Mouse (Mus musculus) limb, embryonic 14.5 days (tissue): ENCODE measurements around the gene Igfbp6. TPM values are rescaled to one million over a fixed set of nuclear protein-coding genes. Genes with fewer than 3 reads are reported as not detected.

Experiments
- ATAC-seq: fragments of 200-750 bp; cut with Nextera tagmentation; 2 replicates; pipeline ENCODE4 v1.8.0; 2017; ENCODE audit warnings: low read depth, moderate number of reproducible peaks, moderate TSS enrichment; ENCODE audit not compliant: low FRiP score
- DNase-seq: peaks from one replicate; pipeline ENCODE4 v3.0.0-alpha.2; 2015; ENCODE audit warnings: low spot score
- H3K27ac ChIP-seq: fragments of 300-500 bp; sonication (generic); replicated peaks from 2 replicates; pipeline ENCODE4 v1.5.1; 2014; ENCODE audit warnings: low read depth, mild to moderate bottlenecking, low read length, moderate library complexity, mixed read lengths
- H3K27me3 ChIP-seq: fragments of 300-500 bp; sonication (generic); 2 replicates; pipeline ENCODE4 v1.6.1; 2014; ENCODE audit warnings: low read length, mixed read lengths; ENCODE audit not compliant: control insufficient read depth, insufficient read depth
- H3K36me3 ChIP-seq: fragments of 300-500 bp; sonication (generic); 2 replicates; pipeline ENCODE4 v1.6.1; 2014; ENCODE audit warnings: mild to moderate bottlenecking, low read length, moderate library complexity, mixed read lengths; ENCODE audit not compliant: control insufficient read depth, insufficient read depth
- H3K4me1 ChIP-seq: fragments of 300-500 bp; sonication (generic); 2 replicates; pipeline ENCODE4 v1.6.1; 2014; ENCODE audit warnings: antibody characterized with exemption, low read length, mixed read lengths; ENCODE audit not compliant: control insufficient read depth, insufficient read depth
- H3K4me2 ChIP-seq: fragments of 300-500 bp; sonication (generic); replicated peaks from 2 replicates; pipeline ENCODE4 v1.6.1; 2014; ENCODE audit warnings: low read depth, mild to moderate bottlenecking, low read length, moderate library complexity; ENCODE audit not compliant: severe bottlenecking
- H3K4me3 ChIP-seq: fragments of 300-500 bp; sonication (generic); replicated peaks from 2 replicates; pipeline ENCODE4 v1.5.1; 2014; ENCODE audit warnings: low read length
- H3K9ac ChIP-seq: fragments of 300-500 bp; sonication (generic); 2 replicates; pipeline ENCODE4 v1.6.1; 2014; ENCODE audit warnings: mild to moderate bottlenecking, low read depth, low read length, moderate library complexity; ENCODE audit not compliant: severe bottlenecking
- H3K9me3 ChIP-seq: fragments of 300-500 bp; sonication (generic); 2 replicates; pipeline ENCODE4 v1.6.1; 2016; ENCODE audit warnings: low read length; ENCODE audit not compliant: control insufficient read depth
- POLR2A ChIP-seq: fragments of 200-500 bp; IDR thresholded peaks from 2 replicates; pipeline ENCODE4 v1.8.0; 2012; ENCODE audit warnings: inconsistent platforms, mild to moderate bottlenecking, moderate library complexity, borderline replicate concordance; ENCODE audit not compliant: insufficient read depth, insufficient read length; ENCODE audit errors: extremely low read depth
- WGBS: fragments of 180-500 bp; shearing (Covaris S2); extraction: QIAGEN DNeasy Blood & Tissue Kit; methylation state at CpG from one replicate; pipeline ENCODE4 v1.1.7; 2014; 5-methylcytosine and 5-hydroxymethylcytosine counted together
- polyA plus RNA-seq, 2 experiments: library from polyadenylated mRNA; depleted of rRNA in 1 of 2; stranded (reverse) in 1 of 2; unstranded in 1 of 2; fragments of >200 nt; fragmentation: Nextera tagmentation in 1 of 2; extraction: Ambion mirVana in 1 of 2; gene quantifications; 2 replicates each; pipeline versions ENCODE4 v1.2.1 to v1.2.3; 2012 to 2014

Gene Igfbp6
- polyA plus RNA-seq, 2 experiments, result 8.1 to 11.7 TPM

DNA sequence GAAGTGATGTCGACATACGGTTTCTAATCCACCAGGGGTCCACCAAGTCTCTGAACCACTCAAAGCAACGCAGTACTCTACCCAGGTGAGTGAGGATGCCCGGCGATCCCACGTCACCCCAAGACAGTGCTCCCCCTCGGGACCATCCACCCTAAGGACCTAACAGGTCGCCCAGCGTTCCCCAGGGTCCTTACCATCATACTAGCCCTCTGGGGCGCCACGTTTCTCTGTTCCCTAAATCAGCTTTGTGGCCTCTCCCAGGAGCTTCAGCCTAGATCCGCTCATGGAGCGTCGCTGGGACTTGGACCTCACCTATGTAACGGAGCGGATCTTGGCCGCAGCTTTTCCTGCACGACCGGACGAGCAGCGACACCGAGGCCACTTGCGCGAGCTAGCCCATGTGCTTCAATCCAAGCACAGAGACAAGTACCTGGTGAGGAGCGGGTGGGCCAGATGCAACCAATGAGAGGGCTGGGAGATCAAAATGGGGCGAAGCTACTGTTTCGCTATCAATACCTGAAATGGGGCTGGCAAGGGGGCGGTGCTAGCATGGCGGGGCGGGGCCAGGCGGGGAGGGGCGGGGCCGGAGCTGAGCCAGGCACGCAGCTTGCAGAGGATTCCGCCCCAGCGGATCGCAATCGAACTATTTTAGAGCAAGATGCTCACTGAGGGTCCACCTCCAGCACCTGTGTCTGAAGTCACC lies 37.3 kb upstream of the Igfbp6 start:
- 0 out of 2 replicates have a peak overlapping the region, but pooled peaks have one; percentile 74 for H3K27ac ChIP-seq
- peak overlapping the region; percentile 78 for H3K4me2 ChIP-seq
- DNase-seq (no peak), ATAC-seq (no peak)
- peak overlapping the region; percentile 31; the same call in 1 of the 2 replicates for H3K9ac ChIP-seq
- H3K4me3 ChIP-seq, result peak overlapping the region; percentile 33
- 8% methylated on average over 37 of the region's 38 CpGs for WGBS
- peaks cover 62% of the 10 kb centered on the region for H3K36me3 ChIP-seq
- no peaks in the 10 kb centered on the region for H3K27me3 ChIP-seq
- H3K9me3 ChIP-seq, result no peaks in the 10 kb centered on the region
- no peak for TF ChIP-seq POLR2A
- H3K4me1 ChIP-seq, result peaks cover 53% of the 10 kb centered on the region

DNA sequence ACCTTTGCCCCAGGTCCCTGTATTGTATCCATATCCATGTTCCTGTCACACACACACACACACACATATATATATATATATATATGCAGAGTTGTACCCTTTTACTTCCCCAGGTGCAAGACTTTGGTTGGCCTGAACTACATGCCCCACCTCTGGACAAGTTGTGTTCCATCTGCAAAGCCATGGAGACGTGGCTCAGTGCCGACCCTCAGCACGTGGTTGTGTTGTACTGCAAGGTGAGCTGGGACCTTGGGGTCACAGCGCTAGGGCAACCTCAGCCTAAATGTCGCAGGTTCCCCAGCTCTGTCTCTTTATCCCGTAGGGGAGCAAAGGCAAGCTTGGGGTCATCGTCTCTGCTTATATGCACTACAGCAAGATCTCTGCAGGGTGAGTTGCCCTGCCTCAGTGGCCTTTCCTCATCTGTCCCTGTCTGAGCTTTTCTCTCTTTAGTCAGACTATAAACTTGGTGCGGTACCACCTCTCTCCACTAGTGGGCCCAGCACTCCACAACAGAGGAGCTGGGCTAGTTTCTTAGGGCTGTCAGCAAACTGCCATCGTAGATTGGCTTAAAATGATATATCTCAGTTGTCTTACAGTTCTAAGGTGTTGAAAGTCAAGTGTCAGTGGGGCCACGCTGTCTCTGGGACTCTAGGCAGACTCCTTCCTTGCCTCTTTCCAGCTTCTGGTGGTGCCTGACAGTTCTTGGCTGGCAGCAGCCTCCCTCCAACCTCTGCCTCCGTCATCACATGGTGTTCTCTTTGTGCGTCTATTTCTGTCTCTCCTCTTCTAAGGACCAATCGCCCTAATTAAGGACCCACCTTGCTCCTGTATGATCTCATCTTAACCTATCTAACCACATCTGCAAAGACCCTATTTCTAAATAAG lies 36.2 kb upstream of the Igfbp6 start:
- Histone ChIP-seq H3K36me3 (peaks cover 72% of the 10 kb centered on the region), H3K4me2 (peak overlapping the region; percentile 78), H3K27ac (no peak overlapping the region), H3K4me3 (peak overlapping the region; percentile 33; the same call in 1 of the 2 replicates), H3K4me1 (peaks cover 42% of the 10 kb centered on the region), H3K27me3 (no peaks in the 10 kb centered on the region), H3K9me3 (no peaks in the 10 kb centered on the region), H3K9ac (no peak overlapping the region)
- TF ChIP-seq POLR2A, result no peak
- WGBS, result 41% methylated on average over 13 of the region's 13 CpGs
- no peak for ATAC-seq
- DNase-seq, result peak; percentile 61

DNA sequence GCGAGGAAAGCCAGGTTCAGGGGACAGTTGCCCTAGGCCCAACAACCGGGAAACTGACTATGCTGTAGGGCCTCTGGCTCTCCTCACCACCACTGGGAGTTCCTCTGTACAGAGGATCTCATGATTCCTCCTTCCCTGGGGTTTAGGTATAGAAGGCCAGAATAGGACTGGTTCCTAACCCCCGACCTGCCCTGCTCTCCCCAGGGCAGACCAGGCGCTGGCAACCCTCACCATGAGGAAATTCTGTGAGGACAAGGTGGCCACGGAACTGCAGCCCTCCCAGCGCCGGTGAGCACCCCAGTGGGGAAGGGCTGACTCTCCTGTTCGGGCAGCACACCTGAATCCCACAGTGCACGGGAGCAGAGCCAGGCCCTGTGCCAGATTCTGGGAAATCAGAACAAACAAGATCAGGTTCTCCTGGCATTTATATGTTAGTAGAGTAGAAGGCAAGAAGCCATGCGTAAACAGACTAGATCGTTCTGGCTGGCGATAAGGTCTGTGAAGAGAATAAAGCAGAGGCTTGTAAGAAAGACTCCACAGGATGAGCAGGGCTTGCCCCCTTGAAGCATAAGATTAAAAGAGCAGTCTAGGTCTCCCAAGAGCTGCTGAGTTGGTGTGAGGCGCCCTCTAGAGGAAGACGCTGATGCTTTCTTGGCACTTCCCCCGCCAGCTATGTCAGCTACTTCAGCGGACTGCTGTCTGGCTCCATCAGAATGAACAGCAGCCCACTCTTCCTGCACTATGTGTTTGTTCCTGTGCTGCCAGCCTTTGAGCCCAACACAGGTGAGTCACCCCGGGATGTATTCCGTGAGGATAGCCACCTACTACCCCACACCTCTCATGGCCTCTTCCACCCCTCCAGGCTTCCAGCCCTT lies 35.3 kb upstream of the Igfbp6 start:
- 53% methylated on average over 18 of the region's 18 CpGs for WGBS
- no peak for ATAC-seq
- TF ChIP-seq POLR2A, result no peak
- no peak overlapping the region; the same call in 1 of the 2 replicates for H3K27ac ChIP-seq
- H3K27me3 ChIP-seq, result no peaks in the 10 kb centered on the region
- H3K9me3 ChIP-seq, result no peaks in the 10 kb centered on the region
- peak overlapping the region; percentile 11; the same call in 1 of the 2 replicates for H3K4me2 ChIP-seq
- H3K4me3 ChIP-seq, result no peak overlapping the region
- H3K36me3 ChIP-seq, result peaks cover 82% of the 10 kb centered on the region
- peaks cover 33% of the 10 kb centered on the region for H3K4me1 ChIP-seq
- H3K9ac ChIP-seq, result 0 out of 2 replicates have a peak overlapping the region, but pooled peaks have one; percentile 25
- peak; percentile 86 for DNase-seq

DNA sequence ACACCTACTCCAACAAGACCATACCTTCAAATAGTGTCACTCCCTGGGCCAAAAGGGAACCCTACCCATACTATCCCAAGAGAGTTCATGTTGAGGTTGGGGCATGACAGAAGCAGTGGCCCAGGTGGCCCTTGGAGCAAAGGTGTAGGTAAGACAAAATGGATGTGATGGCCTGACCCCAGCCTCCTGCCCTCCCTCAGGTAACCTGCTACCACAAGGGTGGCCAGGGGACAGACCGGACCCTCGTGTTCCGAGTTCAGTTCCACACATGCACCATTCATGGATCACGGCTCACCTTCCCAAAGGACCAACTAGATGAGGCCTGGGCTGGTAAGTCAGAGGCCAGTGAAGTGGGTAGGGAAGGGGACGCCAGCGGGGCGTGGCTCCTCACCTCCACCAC lies 33.9 kb upstream of the Igfbp6 start:
- H3K4me3 ChIP-seq, result no peak overlapping the region
- DNase-seq, result no peak
- no peaks in the 10 kb centered on the region for H3K9me3 ChIP-seq
- TF ChIP-seq POLR2A, result no peak
- peaks cover 20% of the 10 kb centered on the region for H3K4me1 ChIP-seq
- H3K9ac ChIP-seq, result no peak overlapping the region
- no peak overlapping the region for H3K4me2 ChIP-seq
- H3K27ac ChIP-seq, result no peak overlapping the region
- no peak for ATAC-seq
- no peaks in the 10 kb centered on the region for H3K27me3 ChIP-seq
- WGBS, result 98% methylated on average over 7 of the region's 7 CpGs
- peaks cover 89% of the 10 kb centered on the region for H3K36me3 ChIP-seq
